Mouse (Mus musculus) kidney, postnatal 14 days (tissue): ENCODE measurements around the gene Brwd1.
"Not testable (repeated sequence)": the region's sequence is repeated elsewhere in the genome, so short reads cannot be mapped to it uniquely, and the experiment has no call there.

Experiments used
- DNase-seq: peaks from one replicate; pipeline ENCODE4 v3.0.0; 2022; ENCODE audit warnings: mixed read lengths

The Brwd1 gene

DNA sequence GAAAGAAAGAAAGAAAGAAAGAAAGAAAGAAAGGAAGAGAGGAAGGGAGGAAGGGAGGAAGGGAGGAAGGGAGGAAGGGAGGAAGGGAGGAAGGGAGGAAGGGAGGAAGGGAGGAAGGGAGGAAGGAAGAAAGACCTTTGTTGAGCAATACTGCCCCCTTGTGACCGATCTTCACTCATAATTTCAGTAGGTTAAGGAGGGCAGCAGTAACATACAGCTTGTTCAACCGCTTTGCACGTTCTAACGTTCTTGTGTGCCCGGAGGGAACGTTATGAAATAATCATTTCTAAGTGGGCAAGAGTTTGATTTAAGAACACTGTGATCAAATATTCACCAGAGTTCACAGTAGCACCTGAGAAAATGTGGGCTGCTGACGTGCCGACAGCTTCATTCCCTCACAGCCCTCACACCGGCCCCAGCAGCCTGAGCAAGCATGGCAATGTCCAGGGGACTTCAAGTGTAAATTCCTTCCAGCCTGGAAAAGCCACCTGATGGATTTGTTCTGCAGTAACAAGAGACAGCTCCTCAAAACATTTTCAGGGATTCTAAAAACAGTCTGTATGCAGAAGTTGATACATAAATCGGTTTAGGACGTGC is 117.8 kb downstream of the Brwd1 start:
- peak; percentile 46 for DNase-seq

DNA sequence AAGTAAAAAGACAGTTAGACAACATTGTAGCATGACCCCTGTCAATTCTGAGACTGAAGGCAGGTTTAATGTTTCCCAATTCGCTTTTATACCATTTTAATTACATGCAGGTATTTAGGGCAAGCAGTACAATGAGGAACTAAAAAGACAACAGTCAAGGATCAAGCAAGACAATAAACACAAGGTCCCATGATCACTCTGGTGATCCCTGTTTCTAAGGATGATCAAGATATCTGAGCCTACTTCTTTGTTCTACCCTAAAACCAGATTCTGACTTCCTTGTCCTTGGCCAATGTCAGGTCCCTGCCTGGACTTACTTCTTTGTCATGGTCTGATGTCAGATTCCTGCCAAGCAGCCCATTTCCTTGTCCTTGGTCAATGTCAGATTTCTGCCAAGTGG is 120.8 kb downstream of the Brwd1 start:
- not testable (repeated sequence) for DNase-seq

DNA sequence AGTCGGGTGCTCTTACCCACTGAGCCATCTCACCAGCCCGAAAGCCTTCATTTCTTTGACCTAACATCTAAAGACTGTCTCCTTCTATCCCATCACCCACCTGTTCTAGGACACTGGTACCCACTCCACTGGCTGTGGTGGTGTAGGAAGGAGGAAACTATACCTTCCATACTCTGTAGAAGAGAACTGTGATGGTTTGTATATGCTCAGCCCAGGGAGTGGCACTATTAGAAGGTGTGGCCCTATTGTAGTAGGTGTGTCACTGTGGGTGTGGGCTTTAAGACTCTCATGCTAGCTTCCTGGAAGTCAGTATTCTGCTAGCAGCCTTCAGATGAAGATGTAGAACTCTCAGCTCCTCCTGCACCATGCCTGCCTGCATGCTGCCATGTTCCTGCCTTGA is 121.6 kb downstream of the Brwd1 start:
- DNase-seq, result not testable (repeated sequence)

DNA sequence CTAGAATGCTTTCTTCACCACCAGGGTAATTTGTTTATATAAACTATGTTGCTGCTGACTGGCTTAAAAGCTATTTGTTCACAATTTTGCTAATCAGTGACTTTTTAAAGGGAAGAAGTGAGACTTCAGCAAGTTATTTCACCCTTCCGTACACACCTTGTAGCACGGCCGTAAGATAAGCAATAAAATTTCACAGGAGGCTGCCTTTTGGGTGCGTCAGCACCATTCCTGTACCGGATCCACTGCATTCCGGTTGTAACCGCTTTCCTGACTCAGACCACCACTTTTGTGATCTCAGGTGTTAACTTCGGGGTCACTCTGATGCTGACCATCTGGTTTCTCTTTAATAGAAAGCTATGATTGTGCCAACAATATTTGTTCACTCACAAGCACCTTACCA is 124.2 kb downstream of the Brwd1 start:
- no peak for DNase-seq

DNA sequence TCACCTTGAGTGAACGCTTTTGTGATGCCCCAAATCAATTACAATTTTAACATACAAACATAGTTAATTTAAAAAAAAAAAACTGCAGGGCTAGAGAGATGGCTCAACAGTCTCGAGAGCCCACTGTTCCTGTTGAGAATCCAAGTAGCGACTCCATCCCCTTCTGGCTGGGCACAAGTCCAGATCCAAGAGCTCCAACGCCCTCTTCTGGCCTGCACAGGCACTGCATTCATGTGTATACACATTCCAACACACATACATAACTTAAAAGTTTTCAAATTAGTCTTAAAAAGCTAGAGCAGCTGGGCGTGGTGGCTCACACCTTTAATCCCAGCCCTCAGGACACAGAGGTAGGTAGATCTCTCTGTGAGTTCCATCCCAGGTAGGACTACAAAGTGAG is 125.7 kb downstream of the Brwd1 start:
- DNase-seq, result no peak

DNA sequence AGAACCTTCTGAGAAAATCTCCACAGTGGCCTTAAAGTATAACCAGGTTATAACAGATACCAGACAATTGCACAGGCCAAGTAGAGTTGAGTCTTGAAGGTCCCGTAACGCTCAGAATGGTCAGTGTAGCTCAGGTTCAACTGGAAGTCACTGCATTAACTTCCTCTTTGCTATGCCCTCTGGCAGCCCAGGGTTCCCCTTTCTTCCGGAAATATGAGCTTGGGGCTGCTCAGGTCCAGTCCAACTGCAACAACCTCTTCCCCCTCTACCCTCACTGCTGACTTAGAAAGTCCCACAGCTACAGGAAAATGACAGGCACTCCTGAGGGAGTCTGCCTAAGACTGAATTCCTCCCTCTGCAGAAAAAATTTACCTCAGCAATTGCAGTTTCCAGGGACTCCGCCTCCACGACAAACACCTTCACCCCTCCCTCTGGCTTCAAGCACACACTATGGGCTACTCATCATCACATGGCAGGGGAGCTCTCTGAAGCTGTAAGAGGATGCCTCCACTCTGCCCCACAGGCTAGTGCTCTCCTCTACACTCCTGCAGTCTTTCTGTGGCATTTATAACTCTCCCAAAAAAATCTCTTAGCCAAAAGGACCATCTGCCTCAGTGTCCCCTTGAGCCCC is 126.5 kb downstream of the Brwd1 start:
- no peak for DNase-seq

DNA sequence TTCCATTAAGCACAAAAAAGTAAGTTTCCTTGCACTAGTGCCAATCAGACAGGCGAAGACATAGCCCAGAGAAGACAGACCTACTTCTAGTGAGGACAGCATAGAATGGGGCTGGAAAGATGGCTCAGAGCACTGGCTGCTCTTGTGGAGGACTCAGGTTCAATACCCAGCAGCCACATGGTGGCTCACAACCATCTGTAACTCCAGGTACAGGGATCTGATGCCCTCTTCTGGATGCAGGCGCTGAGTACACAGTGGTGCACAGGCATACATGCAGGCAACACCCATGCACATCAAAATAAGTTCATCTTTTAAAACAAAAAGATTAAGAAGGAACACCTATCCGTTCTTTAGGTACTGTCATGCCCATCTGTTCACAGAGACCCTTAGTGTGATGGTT is 128.0 kb downstream of the Brwd1 start:
- no peak for DNase-seq

DNA sequence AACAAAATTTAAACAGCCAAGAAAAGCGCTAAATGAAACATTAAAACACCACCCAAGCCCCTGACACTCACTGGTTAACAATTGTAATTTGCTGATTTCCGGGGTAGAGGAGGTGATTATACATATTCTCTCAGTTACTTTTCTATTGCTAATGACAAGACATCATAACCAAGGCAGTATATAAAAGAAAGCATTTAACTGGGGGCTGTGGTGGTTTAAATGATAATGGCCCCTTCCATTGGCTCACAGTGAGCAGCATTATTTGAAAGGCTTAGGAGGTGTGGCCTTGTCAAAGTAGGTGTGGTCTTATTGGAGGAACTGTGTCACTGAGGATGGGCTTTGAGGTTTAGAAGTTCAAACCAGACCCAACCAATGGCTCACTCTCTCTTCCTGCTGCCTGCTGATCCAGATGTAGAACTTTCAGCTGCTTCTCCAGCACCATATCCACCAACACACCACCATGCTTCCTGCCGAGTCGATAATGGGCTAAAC is 129.1 kb downstream of the Brwd1 start:
- no peak for DNase-seq

DNA sequence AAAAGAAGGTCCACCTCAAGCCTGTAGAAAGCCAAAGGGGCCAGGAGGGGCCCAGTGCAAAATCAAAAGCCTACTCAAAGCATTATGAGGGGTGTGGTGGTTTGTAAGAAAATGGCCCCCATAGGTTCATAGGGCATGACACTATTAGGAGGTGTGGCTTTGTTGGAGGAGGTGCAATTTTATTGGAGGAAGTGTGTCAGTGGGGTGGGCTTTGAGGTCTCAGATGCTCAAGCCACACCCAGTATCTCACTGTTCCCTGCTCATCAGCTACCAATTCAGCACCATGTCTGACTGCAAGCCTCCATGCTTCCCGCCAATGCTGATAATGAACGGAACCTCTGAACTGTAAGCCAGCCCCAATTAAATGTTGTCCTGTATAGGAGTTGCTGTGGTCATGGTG is 130.9 kb downstream of the Brwd1 start:
- DNase-seq, result no peak

DNA sequence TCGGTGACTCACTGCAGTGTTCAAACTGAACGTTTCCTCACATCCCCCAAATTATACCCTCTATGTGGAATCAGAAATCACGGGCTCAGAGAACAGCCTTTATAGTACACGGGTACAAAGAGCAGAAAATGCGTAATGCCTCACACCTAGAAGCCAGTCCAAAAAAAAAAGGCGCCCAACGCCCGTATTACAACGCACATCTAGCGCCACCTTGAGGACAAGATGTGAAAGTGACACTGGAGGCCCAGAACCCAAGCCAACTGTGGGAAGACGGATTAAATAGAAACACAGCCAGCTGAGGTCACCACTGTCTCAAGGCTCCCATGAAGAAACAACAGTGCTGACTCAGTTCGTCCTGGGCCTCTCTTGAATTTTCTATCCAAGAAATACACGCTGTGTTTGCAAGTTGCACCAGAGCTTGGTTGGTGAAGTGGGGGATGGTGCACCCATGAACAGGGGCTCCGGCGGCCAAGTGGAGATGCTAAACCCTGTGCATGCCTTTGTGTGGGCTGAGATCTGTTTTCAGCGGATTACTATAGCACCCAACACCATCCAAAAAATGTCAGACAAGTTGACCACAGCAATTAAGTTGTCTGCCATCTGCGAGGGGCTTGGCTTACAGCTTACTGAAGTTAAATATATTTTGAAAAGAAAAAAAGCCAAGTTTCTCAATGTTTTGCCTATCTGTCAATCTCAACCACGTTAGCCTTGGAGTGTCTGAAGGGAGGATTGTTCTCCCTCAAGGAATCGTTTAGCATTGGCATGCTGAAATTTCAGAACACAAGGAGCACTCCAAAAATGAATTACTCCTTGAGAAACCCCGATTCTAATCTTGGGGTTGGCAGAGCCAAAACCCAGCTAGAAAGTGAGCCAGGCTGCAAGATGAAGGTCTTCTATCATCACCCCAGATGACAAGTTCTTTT is 136.7 kb downstream of the Brwd1 start:
- peak; percentile 84 for DNase-seq

DNA sequence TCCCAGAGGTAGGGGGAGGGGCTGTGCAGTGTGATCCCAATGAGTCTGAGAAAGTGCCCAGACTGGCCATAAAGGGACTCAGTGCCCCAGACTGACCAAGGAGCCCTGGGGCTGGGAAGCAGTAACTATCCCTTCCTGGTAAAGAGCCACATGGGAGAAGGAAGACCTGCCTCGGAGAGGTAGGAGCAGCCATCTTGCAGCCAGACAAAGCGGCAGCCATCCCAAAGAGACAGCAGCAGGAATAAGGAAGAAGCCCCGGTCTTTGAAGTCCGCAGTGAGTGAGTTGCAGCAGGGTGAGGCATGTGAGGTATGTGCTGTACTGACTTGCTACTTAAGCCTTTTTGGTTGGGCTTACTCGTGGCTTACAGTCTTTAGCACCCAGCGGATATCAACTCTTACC is 139.1 kb downstream of the Brwd1 start:
- DNase-seq, result no peak
